Mouse (Mus musculus): ENCODE data around the gene Fam104a. TPM values are rescaled to one million over a fixed set of nuclear protein-coding genes. Genes with fewer than 3 reads are reported as not detected.
A peak's percentile ranks its signal among the peaks of the same experiment; 100 is the strongest.

Gene Fam104a
- total and polyA plus RNA-seq, 3 experiments: 33.6 to 38.1 TPM; not detected in 1

GRCm38 (mm10) chr11:113617132-113617911 lies 66.6 kb downstream of the Fam104a start (continued):
- TF ChIP-seq ZKSCAN1 (IDR thresholded peaks at IDR 0.05; ENCODE audit: low read depth, low read length) (no peak), USF1 (IDR thresholded peaks at IDR 0.05; ENCODE audit: low read depth, low read length) (peak; percentile 56; the same call in 1 of the 2 replicates), CHD2 (IDR thresholded peaks at IDR 0.05; ENCODE audit: low read length) (no peak; the same call in 1 of the 2 replicates), MAFK (IDR thresholded peaks at IDR 0.05; ENCODE audit: borderline replicate concordance, low read depth, low read length) (no peak), TAL1 (IDR thresholded peaks at IDR 0.05; ENCODE audit: low read length) (no peak), HCFC1 (IDR thresholded peaks at IDR 0.05; ENCODE audit: low read depth, low read length) (peak; percentile 62; the same call in 1 of the 2 replicates), USF2 (IDR thresholded peaks at IDR 0.05; ENCODE audit: borderline replicate concordance in 1 of 2, insufficient read depth in 1 of 2, low read depth in 1 of 2, low read length in 2 of 2) (no peak), ELF1 (IDR thresholded peaks at IDR 0.05; ENCODE audit: low read depth, low read length) (peak; percentile 68; the same call in 1 of the 2 replicates), GATA1 (IDR thresholded peaks at IDR 0.05; ENCODE audit: low read depth, low read length) (peak; percentile 73; the same call in 1 of the 2 replicates), SMC3 (IDR thresholded peaks at IDR 0.05; ENCODE audit: low read depth, low read length) (peak; percentile 80), POLR2A (IDR thresholded peaks at IDR 0.05; ENCODE audit: control insufficient read depth in 1 of 2, insufficient read depth in 1 of 2, low read depth in 1 of 2, low read length in 2 of 2, poor library complexity in 1 of 2) (no peak), TCF12 (IDR thresholded peaks at IDR 0.05; ENCODE audit: low read depth, low read length) (0 out of 2 replicates have a peak, but pooled peaks have one; percentile 7), UBTF (IDR thresholded peaks at IDR 0.05; ENCODE audit: borderline replicate concordance, insufficient read depth, low read depth, low read length) (no peak)

GRCm38 (mm10) chr11:113614476-113614875 lies 69.5 kb downstream of the Fam104a start:
- peaks cover 0 to 1% of the 10 kb centered on the region in 2 experiments; a peak in 2 of 4 replicates for H3K4me1 ChIP-seq (ENCODE audit: control insufficient read depth in 1 of 2, insufficient read depth in 2 of 2, low read length in 2 of 2)
- TF ChIP-seq CHD1 (IDR thresholded peaks at IDR 0.05; ENCODE audit: low read depth, low read length): no peak
- no peak for TF ChIP-seq KAT2A (conservative IDR thresholded peaks at IDR 0.05; ENCODE audit: low read depth, low read length)
- TF ChIP-seq RAD21 (IDR thresholded peaks at IDR 0.05; ENCODE audit: low read depth, low read length): no peak
- no peak for TF ChIP-seq TCF12 (IDR thresholded peaks at IDR 0.05; ENCODE audit: low read depth, low read length)
- no peak for TF ChIP-seq POLR2AphosphoS2 (IDR thresholded peaks at IDR 0.05; ENCODE audit: low read length)
- no peak for TF ChIP-seq USF2 (IDR thresholded peaks at IDR 0.05; ENCODE audit: borderline replicate concordance in 1 of 2, insufficient read depth in 1 of 2, low read depth in 1 of 2, low read length in 2 of 2)
- no peak for TF ChIP-seq MYC (IDR thresholded peaks at IDR 0.05; ENCODE audit: low read depth, low read length)
- TF ChIP-seq NRF1 (IDR thresholded peaks at IDR 0.05; ENCODE audit: insufficient read depth, low read depth, low read length, poor library complexity, severe bottlenecking): no peak
- no peaks in the 10 kb centered on the region; the same call in 1 of the 2 replicates for H3K79me2 ChIP-seq (ENCODE audit: control insufficient read depth, insufficient read depth, low read length, poor library complexity)
- no peak overlapping the region for H3K9ac ChIP-seq (ENCODE audit: control insufficient read depth, low read depth, low read length, poor library complexity, severe bottlenecking)
- H3K27me3 ChIP-seq (ENCODE audit: control insufficient read depth in 1 of 2, insufficient read depth in 2 of 2, low read length in 2 of 2): 0 out of 4 replicates have a peak, but pooled peaks cover 0 to 2% of the 10 kb centered on the region in 2 experiments
- H3K4me3 ChIP-seq (ENCODE audit: control insufficient read depth in 1 of 2, insufficient read depth in 1 of 2, low read depth in 2 of 2, low read length in 2 of 2): no peak overlapping the region
- H3K27ac ChIP-seq (ENCODE audit: control insufficient read depth, low read depth, low read length): no peak overlapping the region
- no peaks in the 10 kb centered on the region for H3K36me3 ChIP-seq (ENCODE audit: control insufficient read depth in 1 of 2, insufficient read depth in 2 of 2, low read length in 2 of 2)
- H3K9me3 ChIP-seq (replicated peaks; ENCODE audit: insufficient read depth, low read length): no peaks in the 10 kb centered on the region
- no peak for DNase-seq (ENCODE audit: low read depth, low spot score)

Measured in MEL (cell line).